Mouse (Mus musculus): ENCODE measurements at regions not wholly inside any gene's neighbourhood (a gene's known extent, or its start where the extent isn't known, plus 50 kb on each side); places are given as distances from the start of the nearest gene placed in this dataset.

GRCm38 (mm10) chr10:61007403-61007802, 81.7 kb upstream of the Pcbd1 start:
- DNase-seq = no peak
- Histone ChIP-seq H3K9me3 (ENCODE audit: control insufficient read depth, low read length) (no peaks in the 10 kb centered on the region), H3K9ac (replicated peaks; ENCODE audit: low read length) (no peak overlapping the region), H3K4me2 (ENCODE audit: low read length) (no peak overlapping the region), H3K4me1 (ENCODE audit: control insufficient read depth, insufficient read depth, low read length) (peaks cover 6% of the 10 kb centered on the region; the same call in 1 of the 2 replicates), H3K4me3 (replicated peaks; ENCODE audit: low read depth, low read length) (no peak overlapping the region), H3K27me3 (ENCODE audit: control insufficient read depth, insufficient read depth, low read length) (no peaks in the 10 kb centered on the region), H3K27ac (replicated peaks; ENCODE audit: low read depth, low read length) (no peak overlapping the region), H3K36me3 (ENCODE audit: control insufficient read depth, insufficient read depth, low read length) (no peaks in the 10 kb centered on the region)
- ATAC-seq (ENCODE audit: low FRiP score, low TSS enrichment) = no peak
- 91% methylated on average over 3 of the region's 3 CpGs for WGBS

- no peaks in the 10 kb centered on the region for H3K9me3 ChIP-seq (ENCODE audit: control insufficient read depth, low read length)
- no peak overlapping the region for H3K4me3 ChIP-seq (replicated peaks; ENCODE audit: low read depth, low read length)
- ATAC-seq (ENCODE audit: low FRiP score, low TSS enrichment) (no peak), DNase-seq (no peak)
- no peak overlapping the region for H3K9ac ChIP-seq (replicated peaks; ENCODE audit: low read length)
- H3K27me3 ChIP-seq (ENCODE audit: control insufficient read depth, insufficient read depth, low read length) = no peaks in the 10 kb centered on the region
- no peak overlapping the region for H3K4me2 ChIP-seq (ENCODE audit: low read length)
- no peaks in the 10 kb centered on the region for H3K4me1 ChIP-seq (ENCODE audit: control insufficient read depth, insufficient read depth, low read length)
- no peak overlapping the region for H3K27ac ChIP-seq (replicated peaks; ENCODE audit: low read depth, low read length)
- WGBS = 93% methylated on average over 22 of the region's 22 CpGs
- H3K36me3 ChIP-seq (ENCODE audit: control insufficient read depth, insufficient read depth, low read length) = no peaks in the 10 kb centered on the region
Observed at GRCm38 (mm10) chr10:61001745-61002160, 87.4 kb upstream of the Pcbd1 start.

GRCm38 (mm10) chr10:60997393-60997792, 91.7 kb upstream of the Pcbd1 start:
- Histone ChIP-seq H3K9ac (replicated peaks; ENCODE audit: low read length) (no peak overlapping the region), H3K36me3 (ENCODE audit: control insufficient read depth, insufficient read depth, low read length) (no peaks in the 10 kb centered on the region), H3K27ac (replicated peaks; ENCODE audit: low read depth, low read length) (no peak overlapping the region), H3K4me1 (ENCODE audit: control insufficient read depth, insufficient read depth, low read length) (no peaks in the 10 kb centered on the region), H3K27me3 (ENCODE audit: control insufficient read depth, insufficient read depth, low read length) (no peaks in the 10 kb centered on the region), H3K4me3 (replicated peaks; ENCODE audit: low read depth, low read length) (no peak overlapping the region), H3K9me3 (ENCODE audit: control insufficient read depth, low read length) (peaks cover 6% of the 10 kb centered on the region; the same call in 1 of the 2 replicates), H3K4me2 (ENCODE audit: low read length) (no peak overlapping the region)
- 78% methylated on average over 9 of the region's 9 CpGs for WGBS
- no peak for DNase-seq
- ATAC-seq (ENCODE audit: low FRiP score, low TSS enrichment) = no peak

- Histone ChIP-seq H3K4me2 (ENCODE audit: low read length) (no peak overlapping the region), H3K4me1 (ENCODE audit: control insufficient read depth, insufficient read depth, low read length) (no peaks in the 10 kb centered on the region), H3K27ac (replicated peaks; ENCODE audit: low read depth, low read length) (no peak overlapping the region), H3K36me3 (ENCODE audit: control insufficient read depth, insufficient read depth, low read length) (no peaks in the 10 kb centered on the region), H3K27me3 (ENCODE audit: control insufficient read depth, insufficient read depth, low read length) (no peaks in the 10 kb centered on the region), H3K4me3 (replicated peaks; ENCODE audit: low read depth, low read length) (no peak overlapping the region), H3K9ac (replicated peaks; ENCODE audit: low read length) (no peak overlapping the region), H3K9me3 (ENCODE audit: control insufficient read depth, low read length) (peaks cover 6% of the 10 kb centered on the region; the same call in 1 of the 2 replicates)
- 88% methylated on average over 9 of the region's 9 CpGs for WGBS
- no peak for DNase-seq
- no peak for ATAC-seq (ENCODE audit: low FRiP score, low TSS enrichment)
Observed at GRCm38 (mm10) chr10:60995908-60996640, 93.1 kb upstream of the Pcbd1 start.

GRCm38 (mm10) chr10:60985109-60985576, 104.0 kb upstream of the Pcbd1 start:
- WGBS = 2% methylated on average over 10 of the region's 10 CpGs
- Histone ChIP-seq H3K36me3 (ENCODE audit: control insufficient read depth, insufficient read depth, low read length) (no peaks in the 10 kb centered on the region), H3K4me1 (ENCODE audit: control insufficient read depth, insufficient read depth, low read length) (peaks cover 10% of the 10 kb centered on the region; the same call in 1 of the 2 replicates), H3K27ac (replicated peaks; ENCODE audit: low read depth, low read length) (0 out of 2 replicates have a peak overlapping the region, but pooled peaks have one; percentile 21), H3K4me3 (replicated peaks; ENCODE audit: low read depth, low read length) (no peak overlapping the region), H3K4me2 (ENCODE audit: low read length) (no peak overlapping the region), H3K9ac (replicated peaks; ENCODE audit: low read length) (no peak overlapping the region), H3K9me3 (ENCODE audit: control insufficient read depth, low read length) (no peaks in the 10 kb centered on the region), H3K27me3 (ENCODE audit: control insufficient read depth, insufficient read depth, low read length) (no peaks in the 10 kb centered on the region)
- ATAC-seq (ENCODE audit: low FRiP score, low TSS enrichment) = peak; percentile 81
- DNase-seq = peak; percentile 82

- Histone ChIP-seq H3K9ac (replicated peaks; ENCODE audit: low read length) (no peak overlapping the region), H3K4me1 (ENCODE audit: control insufficient read depth, insufficient read depth, low read length) (peaks cover 15% of the 10 kb centered on the region), H3K36me3 (ENCODE audit: control insufficient read depth, insufficient read depth, low read length) (no peaks in the 10 kb centered on the region), H3K9me3 (ENCODE audit: control insufficient read depth, low read length) (no peaks in the 10 kb centered on the region), H3K27me3 (ENCODE audit: control insufficient read depth, insufficient read depth, low read length) (no peaks in the 10 kb centered on the region), H3K4me2 (ENCODE audit: low read length) (no peak overlapping the region), H3K27ac (replicated peaks; ENCODE audit: low read depth, low read length) (no peak overlapping the region), H3K4me3 (replicated peaks; ENCODE audit: low read depth, low read length) (no peak overlapping the region)
- DNase-seq = no peak
- WGBS = 17% methylated on average over 6 of the region's 6 CpGs
- ATAC-seq (ENCODE audit: low FRiP score, low TSS enrichment) = no peak
Observed at GRCm38 (mm10) chr10:60981770-60982169, 107.4 kb upstream of the Pcbd1 start.

GRCm38 (mm10) chr10:60973615-60974014, 115.5 kb upstream of the Pcbd1 start:
- Histone ChIP-seq H3K27me3 (ENCODE audit: control insufficient read depth, insufficient read depth, low read length) (no peaks in the 10 kb centered on the region), H3K4me3 (replicated peaks; ENCODE audit: low read depth, low read length) (no peak overlapping the region), H3K36me3 (ENCODE audit: control insufficient read depth, insufficient read depth, low read length) (no peaks in the 10 kb centered on the region), H3K9ac (replicated peaks; ENCODE audit: low read length) (no peak overlapping the region), H3K4me2 (ENCODE audit: low read length) (no peak overlapping the region), H3K4me1 (ENCODE audit: control insufficient read depth, insufficient read depth, low read length) (no peaks in the 10 kb centered on the region), H3K9me3 (ENCODE audit: control insufficient read depth, low read length) (peaks cover 4% of the 10 kb centered on the region), H3K27ac (replicated peaks; ENCODE audit: low read depth, low read length) (no peak overlapping the region)
- DNase-seq = no peak
- 27% methylated on average over 2 of the region's 2 CpGs for WGBS
- ATAC-seq (ENCODE audit: low FRiP score, low TSS enrichment) = no peak

GRCm38 (mm10) chr10:60964843-60965242, 124.3 kb upstream of the Pcbd1 start:
- 74% methylated on average over 10 of the region's 10 CpGs for WGBS
- no peak for ATAC-seq (ENCODE audit: low FRiP score, low TSS enrichment)

GRCm38 (mm10) chr10:60957820-60958233, 126.4 kb upstream of the Unc5b start:
- H3K4me3 ChIP-seq (replicated peaks; ENCODE audit: low read depth, low read length) = no peak overlapping the region
- 14% methylated on average over 17 of the region's 17 CpGs for WGBS
- H3K4me2 ChIP-seq (ENCODE audit: low read length) = peak overlapping the region; percentile 11; the same call in 1 of the 2 replicates
- 0 out of 2 replicates have a peak, but pooled peaks have one; percentile 36 for ATAC-seq (ENCODE audit: low FRiP score, low TSS enrichment)
- no peaks in the 10 kb centered on the region for H3K36me3 ChIP-seq (ENCODE audit: control insufficient read depth, insufficient read depth, low read length)
- H3K9ac ChIP-seq (replicated peaks; ENCODE audit: low read length) = no peak overlapping the region
- H3K9me3 ChIP-seq (ENCODE audit: control insufficient read depth, low read length) = no peaks in the 10 kb centered on the region
- DNase-seq = peak; percentile 73
- H3K27me3 ChIP-seq (ENCODE audit: control insufficient read depth, insufficient read depth, low read length) = no peaks in the 10 kb centered on the region
- H3K4me1 ChIP-seq (ENCODE audit: control insufficient read depth, insufficient read depth, low read length) = peaks cover 18% of the 10 kb centered on the region
- H3K27ac ChIP-seq (replicated peaks; ENCODE audit: low read depth, low read length) = no peak overlapping the region

More at GRCm38 (mm10) chr10:60964843-60965242, 124.3 kb upstream of the Pcbd1 start:
- Histone ChIP-seq H3K27ac (replicated peaks; ENCODE audit: low read depth, low read length) (no peak overlapping the region), H3K36me3 (ENCODE audit: control insufficient read depth, insufficient read depth, low read length) (no peaks in the 10 kb centered on the region), H3K9me3 (ENCODE audit: control insufficient read depth, low read length) (no peaks in the 10 kb centered on the region), H3K27me3 (ENCODE audit: control insufficient read depth, insufficient read depth, low read length) (no peaks in the 10 kb centered on the region), H3K4me2 (ENCODE audit: low read length) (no peak overlapping the region), H3K4me1 (ENCODE audit: control insufficient read depth, insufficient read depth, low read length) (no peaks in the 10 kb centered on the region), H3K4me3 (replicated peaks; ENCODE audit: low read depth, low read length) (no peak overlapping the region), H3K9ac (replicated peaks; ENCODE audit: low read length) (no peak overlapping the region)
- DNase-seq = no peak
